Mouse (Mus musculus): ENCODE measurements around the gene Ostm1.

- TF ChIP-seq POLR2A (IDR thresholded peaks at IDR 0.05; ENCODE audit: insufficient read length, low read depth) (no peak), E2F4 (IDR thresholded peaks at IDR 0.05; ENCODE audit: insufficient read depth) (no peak), USF1 (IDR thresholded peaks at IDR 0.05; ENCODE audit: low read depth) (no peak), TCF12 (IDR thresholded peaks at IDR 0.05; ENCODE audit: insufficient read depth, poor library complexity, severe bottlenecking) (no peak), CEBPB (IDR thresholded peaks at IDR 0.05; ENCODE audit: insufficient read depth, poor library complexity, severe bottlenecking) (no peak), SRF (IDR thresholded peaks at IDR 0.05; ENCODE audit: control insufficient read depth, insufficient read length, low read depth) (no peak), POLR2AphosphoS2 (IDR thresholded peaks at IDR 0.05; ENCODE audit: insufficient read length, low read depth) (no peak), MYOD1 (IDR thresholded peaks at IDR 0.05; ENCODE audit: control insufficient read depth in 1 of 3, insufficient read length in 2 of 3, low read depth in 2 of 3) (no peak), TCF3 (IDR thresholded peaks at IDR 0.05; ENCODE audit: insufficient read length, low read depth) (no peak), MAX (IDR thresholded peaks at IDR 0.05; ENCODE audit: low read depth) (no peak), MYOG (IDR thresholded peaks at IDR 0.05; ENCODE audit: control insufficient read depth in 1 of 3, insufficient read depth in 1 of 3, insufficient read length in 2 of 3, low read depth in 2 of 3) (no peak)
Observed at GRCm38 (mm10) chr10:42714676-42715075, 131.1 kb downstream of the Ostm1 start.

Measured in myocyte (in vitro differentiated cells).